Mouse (Mus musculus): ENCODE data around the gene Stip1.

DNA sequence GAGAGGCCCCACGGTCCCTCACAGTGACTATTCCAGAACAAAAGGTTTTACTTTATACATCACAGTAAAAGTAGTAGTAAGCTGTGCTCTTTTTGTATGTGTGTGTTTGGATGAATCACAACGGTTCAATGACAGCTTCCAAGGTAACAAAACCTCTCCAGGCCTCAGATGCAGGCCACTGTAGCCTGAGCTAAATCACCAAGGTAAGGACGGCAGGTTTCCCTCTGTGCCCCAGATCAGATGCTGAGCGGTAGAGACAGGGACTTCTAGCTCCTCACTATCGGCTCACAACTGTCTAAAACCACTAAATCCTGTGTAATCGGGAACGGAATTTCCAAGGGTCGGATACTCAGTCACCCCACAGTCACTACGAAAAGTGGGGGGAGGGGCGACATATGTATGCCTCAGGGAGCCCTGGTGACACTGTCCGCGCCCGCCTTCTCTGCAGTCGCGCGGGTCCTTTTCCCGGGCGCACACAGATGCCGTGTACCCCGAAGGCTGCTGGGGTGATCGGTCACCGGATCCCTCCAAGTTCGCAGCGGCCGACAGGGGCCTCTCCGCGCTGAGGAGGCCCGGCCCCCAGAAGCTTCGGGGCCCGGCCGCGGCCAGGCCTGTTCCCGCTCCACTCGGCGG is 563 bp downstream of the Stip1 start:
- TF ChIP-seq CTCF (IDR thresholded peaks at IDR 0.05; ENCODE audit: insufficient read depth, low read length) (no peak), POLR2A (IDR thresholded peaks at IDR 0.05; ENCODE audit: borderline replicate concordance, extremely low read depth, low read depth, low read length) (no peak)
